Mouse (Mus musculus): ENCODE results near the gene Glis3. TPM values are rescaled to one million over a fixed set of nuclear protein-coding genes. Genes with fewer than 3 reads are reported as not detected.

Glis3 gene
- total RNA-seq, 2 experiments from 2014 or later = 0.61 to 1.2 TPM

DNA sequence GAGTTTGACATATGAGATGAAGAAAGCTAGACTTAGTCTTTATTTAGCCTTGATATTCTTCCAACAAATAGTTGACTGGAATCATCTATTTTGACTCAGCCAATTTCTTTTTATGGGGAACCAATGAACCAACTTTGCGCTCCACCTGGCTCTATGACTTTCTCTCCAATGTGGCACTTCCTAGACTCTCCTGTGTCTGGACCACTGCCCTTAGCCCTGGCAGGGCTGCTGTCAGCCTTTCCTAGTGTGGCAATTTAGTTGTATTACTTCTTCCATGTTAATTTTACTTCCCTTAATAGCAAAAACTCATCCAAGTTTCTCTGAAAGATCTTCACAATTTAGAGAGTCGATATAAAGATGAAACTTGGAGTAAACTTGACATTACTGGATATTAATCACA lies 445.2 kb downstream of the Glis3 start:
- Histone ChIP-seq H3K4me3 (no peak overlapping the region), H3K27ac (no peak overlapping the region)
- TF ChIP-seq CTCF (IDR thresholded peaks at IDR 0.05) = no peak
- DNase-seq = no peak
- intact Hi-C loops (cut with DNase I) = no loop called here

DNA sequence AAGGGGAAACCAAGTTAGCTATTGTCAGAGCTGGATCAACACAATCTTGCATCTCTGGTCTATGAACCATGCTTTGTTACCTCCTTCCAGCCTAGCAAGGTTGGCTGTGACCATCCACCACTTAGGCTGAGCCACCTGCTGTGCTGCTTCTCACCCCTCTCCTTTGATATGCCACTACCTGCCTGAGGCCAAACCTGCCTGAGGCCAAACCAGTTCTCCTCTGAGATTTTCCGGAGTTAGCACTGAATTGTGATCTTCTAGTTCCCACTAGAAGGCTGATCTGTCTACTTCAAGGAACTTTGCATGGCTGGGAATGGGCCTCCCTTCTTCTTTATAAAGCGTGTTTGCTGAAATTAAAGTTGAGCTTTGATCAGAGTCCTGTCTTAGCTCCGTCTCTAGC lies 448.4 kb downstream of the Glis3 start:
- H3K27ac ChIP-seq = no peak overlapping the region
- no peak for DNase-seq
- no peak overlapping the region for H3K4me3 ChIP-seq
- no peak for TF ChIP-seq CTCF (IDR thresholded peaks at IDR 0.05)
- intact Hi-C loops (cut with DNase I) = no loop called here

DNA sequence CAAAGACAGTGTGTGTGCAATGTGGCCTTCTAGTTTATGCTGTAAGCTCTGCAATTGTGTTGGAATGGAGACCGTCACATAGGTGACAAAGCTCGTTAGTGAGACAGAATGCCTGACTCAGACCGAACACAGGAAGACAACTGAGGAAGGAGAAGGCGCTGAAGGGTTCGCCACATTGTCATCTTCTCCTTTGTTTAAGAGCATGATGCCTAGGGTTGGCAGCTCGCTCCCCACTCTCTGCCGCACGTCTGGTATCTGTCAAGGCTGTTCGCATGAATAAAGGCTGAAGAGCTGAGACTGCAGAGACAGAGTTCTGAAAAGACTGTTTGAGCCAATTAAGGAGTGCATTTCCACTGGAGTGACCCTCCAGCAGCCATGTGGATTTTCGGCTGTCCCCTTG lies 452.4 kb downstream of the Glis3 start:
- H3K4me3 ChIP-seq = no peak overlapping the region
- no peak for DNase-seq
- no peak for TF ChIP-seq CTCF (IDR thresholded peaks at IDR 0.05)
- no peak overlapping the region for H3K27ac ChIP-seq
- intact Hi-C loops (cut with DNase I) = no loop called here

DNA sequence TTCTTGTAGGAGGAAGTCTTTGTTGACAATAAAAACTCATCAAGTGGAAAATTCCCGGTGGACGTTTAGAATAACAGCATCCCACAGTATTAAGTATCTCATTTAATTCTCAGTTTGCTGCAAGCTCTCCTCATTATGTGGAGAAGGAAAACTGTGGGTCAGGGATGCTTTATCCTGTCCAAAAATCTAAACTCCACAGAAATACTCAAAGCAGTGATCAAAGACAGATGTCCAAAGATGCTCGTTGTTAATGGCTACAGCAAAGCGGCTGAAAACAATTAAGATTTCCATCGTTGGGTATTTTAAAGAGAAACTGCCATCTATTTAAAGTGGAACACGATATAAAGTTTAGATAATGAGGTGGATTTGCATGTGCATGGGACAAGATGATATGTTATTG lies 454.2 kb downstream of the Glis3 start:
- no peak for DNase-seq
- TF ChIP-seq CTCF (IDR thresholded peaks at IDR 0.05) = no peak
- intact Hi-C loops (cut with DNase I) = no loop called here

DNA sequence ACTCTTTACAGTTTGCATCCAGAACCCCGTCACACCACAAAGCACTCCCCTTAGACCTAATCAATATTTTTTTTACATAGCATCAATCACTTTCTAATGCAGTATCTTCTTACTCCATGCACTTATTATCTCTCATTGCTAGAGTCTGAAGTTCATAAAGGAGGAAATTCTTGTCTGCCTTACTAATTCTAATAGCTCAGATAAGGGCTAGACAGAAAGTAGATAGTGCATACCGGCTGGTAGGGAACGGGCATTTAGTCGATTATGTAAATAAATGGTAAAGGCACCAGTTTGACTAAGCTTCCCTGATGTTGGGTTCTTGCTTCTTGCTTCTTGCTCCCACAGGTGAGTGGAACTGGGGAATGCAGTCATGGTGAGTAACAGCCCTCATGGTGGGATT lies 468.2 kb downstream of the Glis3 start:
- TF ChIP-seq CTCF (IDR thresholded peaks at IDR 0.05) = no peak
- Histone ChIP-seq H3K27ac (no peak overlapping the region), H3K4me3 (no peak overlapping the region)
- intact Hi-C loops (cut with DNase I) = no loop called here
- no peak for DNase-seq

More for the DNA sequence above, 454.2 kb downstream of the Glis3 start:
- H3K27ac ChIP-seq = no peak overlapping the region
- no peak overlapping the region for H3K4me3 ChIP-seq

Other genes starting within 250 kb of the Glis3 start
- 1 to 10 TPM; 1.3 to 4.2 TPM for gene Slc1a1, start 155.0 kb upstream of the Glis3 start, total RNA-seq (2021)